Mouse (Mus musculus) liver, embryonic 14.5 days (tissue): ENCODE measurements around the gene Inpp4a. TPM values are rescaled to one million over a fixed set of nuclear protein-coding genes. Genes with fewer than 3 reads are reported as not detected.

Experiments
- ATAC-seq: fragments of 200-750 bp; cut with Nextera tagmentation; 2 replicates; pipeline ENCODE4 v1.8.0; 2017; ENCODE audit warnings: moderate number of reproducible peaks, mild to moderate bottlenecking, moderate library complexity; ENCODE audit not compliant: insufficient read depth
- DNase-seq, 3 experiments: peaks; one replicate each; pipeline ENCODE4 v3.0.0-alpha.2; 2012 to 2013; ENCODE audit warnings: low read depth in 3 of 3, low spot score in 3 of 3
- H3K27ac ChIP-seq: fragments of 300-500 bp; sonication (generic); 2 replicates; pipeline ENCODE4 v1.5.1; 2014; ENCODE audit warnings: moderate library complexity, mild to moderate bottlenecking, control low read depth, inconsistent platforms
- H3K27me3 ChIP-seq: fragments of 300-500 bp; sonication (generic); 2 replicates; pipeline ENCODE4 v1.6.1; 2014; ENCODE audit warnings: mild to moderate bottlenecking, low read length, moderate library complexity; ENCODE audit not compliant: control insufficient read depth, insufficient read depth
- H3K36me3 ChIP-seq: fragments of 300-500 bp; sonication (generic); replicated peaks from 2 replicates; pipeline ENCODE4 v1.6.1; 2014; ENCODE audit warnings: low read depth; ENCODE audit not compliant: control insufficient read depth, insufficient read depth
- H3K4me1 ChIP-seq, 2 experiments: fragments of 200-500 bp in 1 of 2; fragments of 300-500 bp in 1 of 2; sonication (generic) in 1 of 2; replicated peaks; 2 replicates each; pipeline ENCODE4 v1.6.1; 2012 to 2014; ENCODE audit warnings: antibody characterized with exemption in 1 of 2, inconsistent platforms in 1 of 2, low read length in 1 of 2; ENCODE audit not compliant: control insufficient read depth in 2 of 2, insufficient read depth in 2 of 2
- H3K4me2 ChIP-seq: fragments of 300-500 bp; sonication (generic); 2 replicates; pipeline ENCODE4 v1.6.1; 2014; ENCODE audit warnings: low read depth, mild to moderate bottlenecking, control low read depth, moderate library complexity
- H3K4me3 ChIP-seq, 2 experiments: fragments of 200-500 bp in 1 of 2; fragments of 300-500 bp in 1 of 2; sonication (generic) in 1 of 2; 2 replicates each; pipeline ENCODE4 v1.5.1; 2012 to 2014; ENCODE audit warnings: low read depth in 2 of 2, low read length in 2 of 2, mild to moderate bottlenecking in 2 of 2, control low read depth in 1 of 2, inconsistent platforms in 1 of 2, moderate library complexity in 1 of 2; ENCODE audit not compliant: insufficient read depth in 1 of 2
- H3K9ac ChIP-seq: fragments of 300-500 bp; sonication (generic); replicated peaks from 2 replicates; pipeline ENCODE4 v1.6.1; 2014; ENCODE audit warnings: mild to moderate bottlenecking, control low read depth, moderate library complexity
- H3K9me3 ChIP-seq: fragments of 300-500 bp; sonication (generic); 2 replicates; pipeline ENCODE4 v1.6.1; 2016; ENCODE audit warnings: low read length, mixed read lengths; ENCODE audit not compliant: control insufficient read depth
- CTCF ChIP-seq: IDR thresholded peaks from 2 replicates; pipeline ENCODE4 v1.5.1; 2016; ENCODE audit warnings: antibody characterized with exemption, low read depth, control low read depth
- EP300 ChIP-seq: IDR thresholded peaks from 2 replicates; pipeline ENCODE4 v1.6.1; 2016; ENCODE audit warnings: antibody characterized with exemption, low read depth
- WGBS: fragments of 180-500 bp; shearing (Covaris S2); extraction: QIAGEN DNeasy Blood & Tissue Kit; methylation state at CpG from one replicate; pipeline ENCODE4 v1.1.7; 2014; ENCODE audit not compliant: insufficient replicate concordance; 5-methylcytosine and 5-hydroxymethylcytosine counted together
- polyA plus RNA-seq, 2 experiments: library from polyadenylated mRNA; depleted of rRNA in 1 of 2; stranded (reverse) in 1 of 2; unstranded in 1 of 2; fragments of >200 nt; fragmentation: Nextera tagmentation in 1 of 2; extraction: Ambion mirVana in 1 of 2; gene quantifications; 2 replicates each; pipeline versions ENCODE4 v1.2.1 to v1.2.3; 2012 to 2014

Inpp4a gene
- polyA plus RNA-seq, 2 experiments = 1.7 to 2.2 TPM

DNA sequence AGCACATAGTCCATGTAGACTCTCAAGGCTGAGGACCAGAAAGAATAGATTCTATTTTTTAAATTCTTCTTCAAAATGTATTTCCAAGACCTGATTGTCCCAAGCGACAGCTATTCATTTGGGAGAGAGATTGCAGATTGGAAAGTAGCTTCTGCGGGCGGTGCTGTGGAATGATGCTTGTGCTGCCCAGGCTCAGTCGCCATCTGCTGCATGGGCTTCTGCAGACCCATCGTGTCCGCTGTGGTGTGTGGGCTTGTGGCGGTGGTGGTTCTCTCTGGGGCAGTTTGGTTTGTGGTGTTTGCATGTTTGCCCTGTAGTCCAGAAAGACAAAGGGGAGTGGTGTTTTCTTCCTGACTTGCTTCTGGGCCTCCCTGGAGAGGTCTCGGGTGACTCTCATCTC lies 76.5 kb downstream of the Inpp4a start:
- WGBS = 72% methylated on average over 8 of the region's 8 CpGs
- H3K27ac ChIP-seq = no peak overlapping the region
- no peak for TF ChIP-seq EP300
- no peak for TF ChIP-seq CTCF
- H3K4me2 ChIP-seq = no peak overlapping the region
- H3K4me3 ChIP-seq = no peak overlapping the region
- no peak overlapping the region for H3K9ac ChIP-seq
- H3K36me3 ChIP-seq = no peaks in the 10 kb centered on the region
- no peak for ATAC-seq
- H3K9me3 ChIP-seq = no peaks in the 10 kb centered on the region
- H3K27me3 ChIP-seq = no peaks in the 10 kb centered on the region
- DNase-seq = no peak
- no peaks in the 10 kb centered on the region for H3K4me1 ChIP-seq

DNA sequence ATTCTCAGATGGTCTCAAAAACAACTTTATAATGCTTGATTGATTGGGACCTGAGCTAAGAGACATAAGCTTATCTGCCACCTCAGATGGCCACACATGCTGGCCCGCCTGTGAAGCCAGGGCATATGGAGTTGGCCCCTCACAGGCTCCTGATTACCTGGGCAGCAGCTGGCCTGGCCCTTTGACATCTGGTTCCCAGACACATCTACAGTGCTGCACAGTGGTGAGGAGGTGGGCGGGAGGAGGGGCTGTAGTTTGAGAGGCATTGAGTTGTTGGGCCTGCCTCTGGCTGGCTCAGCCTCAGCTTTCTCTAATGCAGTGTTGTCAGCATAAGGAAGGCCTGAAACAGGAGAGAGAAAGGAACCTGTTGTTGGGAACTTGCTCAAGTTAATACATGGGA lies 77.1 kb downstream of the Inpp4a start:
- H3K27ac ChIP-seq = no peak overlapping the region
- WGBS = 41% methylated on average over 2 of the region's 2 CpGs

DNA sequence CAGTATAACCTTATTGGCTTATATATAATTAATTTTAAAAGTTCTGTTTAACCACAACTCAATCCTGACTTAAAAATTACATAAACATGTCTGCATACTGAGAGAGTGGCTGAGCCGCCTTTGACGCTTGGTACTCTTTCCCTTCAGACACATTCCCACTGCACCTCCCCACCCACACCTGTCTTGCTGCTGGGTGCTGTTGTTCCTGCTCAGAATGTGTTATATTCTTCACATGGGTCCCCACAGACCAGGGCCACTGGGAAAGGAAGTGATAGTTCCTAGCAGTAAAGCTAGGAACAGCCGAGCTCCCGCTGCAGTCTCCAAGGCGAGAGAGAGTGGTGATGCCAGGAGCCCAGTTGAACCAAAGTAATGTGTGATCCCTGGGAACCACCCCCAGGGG lies 78.4 kb downstream of the Inpp4a start:
- TF ChIP-seq CTCF (no peak), EP300 (no peak)
- H3K9me3 ChIP-seq = no peaks in the 10 kb centered on the region
- no peak overlapping the region for H3K4me3 ChIP-seq
- no peak overlapping the region for H3K4me2 ChIP-seq
- WGBS = 76% methylated on average over 5 of the region's 5 CpGs
- H3K27me3 ChIP-seq = no peaks in the 10 kb centered on the region
- no peak overlapping the region for H3K27ac ChIP-seq
- no peaks in the 10 kb centered on the region for H3K36me3 ChIP-seq
- H3K4me1 ChIP-seq = no peaks in the 10 kb centered on the region
- DNase-seq = no peak
- no peak for ATAC-seq
- no peak overlapping the region for H3K9ac ChIP-seq

More for the DNA sequence above, 77.1 kb downstream of the Inpp4a start:
- Histone ChIP-seq H3K9me3 (no peaks in the 10 kb centered on the region), H3K4me1 (no peaks in the 10 kb centered on the region), H3K4me3 (no peak overlapping the region), H3K27me3 (no peaks in the 10 kb centered on the region), H3K9ac (no peak overlapping the region), H3K4me2 (no peak overlapping the region), H3K36me3 (no peaks in the 10 kb centered on the region)
- TF ChIP-seq CTCF (no peak), EP300 (no peak)
- ATAC-seq = no peak
- DNase-seq = no peak

DNA sequence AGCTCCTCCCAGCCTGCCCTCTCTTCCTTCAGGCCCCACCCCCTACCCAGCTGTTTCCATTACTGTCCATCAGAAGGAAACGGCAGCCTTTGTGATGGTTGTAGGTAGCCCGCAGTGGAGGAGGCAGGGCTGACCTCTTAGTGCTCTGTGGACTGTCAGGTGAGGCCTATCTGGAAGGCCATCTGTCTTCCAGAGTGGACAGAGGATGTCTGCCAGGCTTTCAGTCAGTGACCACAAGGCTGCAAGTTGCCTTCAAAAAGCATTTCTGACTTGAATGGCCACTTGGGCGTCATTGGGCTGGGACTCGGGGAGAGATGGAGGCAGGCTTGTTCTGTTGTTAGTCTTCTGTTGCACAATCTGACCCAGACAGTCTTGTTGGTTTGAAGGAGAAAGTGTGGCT lies 79.9 kb downstream of the Inpp4a start:
- no peak overlapping the region for H3K9ac ChIP-seq
- ATAC-seq (no peak), DNase-seq (no peak)
- H3K27ac ChIP-seq = no peak overlapping the region
- no peaks in the 10 kb centered on the region for H3K36me3 ChIP-seq
- TF ChIP-seq EP300 (no peak), CTCF (no peak)
- WGBS = 60% methylated on average over 4 of the region's 4 CpGs
- no peak overlapping the region for H3K4me2 ChIP-seq
- no peaks in the 10 kb centered on the region for H3K4me1 ChIP-seq
- H3K9me3 ChIP-seq = no peaks in the 10 kb centered on the region
- no peak overlapping the region for H3K4me3 ChIP-seq
- H3K27me3 ChIP-seq = no peaks in the 10 kb centered on the region

DNA sequence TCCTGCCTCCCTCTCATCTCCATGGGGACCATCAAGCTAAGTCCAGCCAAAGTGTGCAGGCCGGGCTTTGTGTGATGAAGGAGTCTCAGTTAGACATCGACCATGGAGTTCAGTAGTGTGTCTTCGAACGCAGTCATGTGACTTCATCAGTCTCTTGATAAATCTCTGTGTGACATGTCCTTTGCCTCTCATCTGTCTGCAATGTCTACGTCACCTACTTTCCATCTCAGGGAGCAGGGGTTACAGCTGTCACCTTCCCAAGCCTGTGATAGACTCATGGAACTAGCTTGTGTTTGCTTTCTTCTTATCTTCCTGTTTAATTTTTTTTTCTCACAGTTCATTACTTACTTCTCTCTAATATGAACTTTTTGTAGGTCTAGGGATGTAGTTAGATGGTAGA lies 81.2 kb downstream of the Inpp4a start:
- H3K4me1 ChIP-seq = no peaks in the 10 kb centered on the region
- no peak overlapping the region for H3K27ac ChIP-seq
- TF ChIP-seq CTCF = no peak
- no peak for TF ChIP-seq EP300
- no peak overlapping the region for H3K9ac ChIP-seq
- WGBS = 68% methylated on average over 5 of the region's 5 CpGs
- ATAC-seq = no peak
- no peaks in the 10 kb centered on the region for H3K9me3 ChIP-seq
- no peak overlapping the region for H3K4me2 ChIP-seq
- no peak overlapping the region for H3K4me3 ChIP-seq
- no peak for DNase-seq
- H3K27me3 ChIP-seq = no peaks in the 10 kb centered on the region
- no peaks in the 10 kb centered on the region for H3K36me3 ChIP-seq

DNA sequence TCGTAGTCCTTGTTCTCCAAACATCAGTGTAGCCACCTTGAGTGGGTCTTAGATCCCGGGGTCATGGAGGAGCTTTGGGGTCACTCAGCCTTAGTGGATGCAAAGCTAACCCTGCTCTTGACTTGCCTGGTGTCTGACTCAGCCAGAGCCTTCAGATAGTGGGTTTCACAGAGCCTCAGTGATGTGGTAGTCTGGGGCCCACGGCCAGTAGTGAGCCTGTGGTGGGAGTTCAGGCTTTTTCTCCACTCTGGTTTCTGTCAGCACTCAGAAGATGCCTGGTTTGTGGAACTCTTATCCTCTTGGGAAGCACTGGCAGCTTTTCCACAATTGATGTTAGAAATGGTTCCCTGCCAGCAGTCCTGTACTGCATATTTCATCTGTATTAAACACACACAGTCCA lies 84.6 kb downstream of the Inpp4a start:
- no peaks in the 10 kb centered on the region for H3K27me3 ChIP-seq
- H3K9me3 ChIP-seq = no peaks in the 10 kb centered on the region
- 48% methylated on average over 3 of the region's 3 CpGs for WGBS
- no peaks in the 10 kb centered on the region for H3K4me1 ChIP-seq
- DNase-seq (no peak), ATAC-seq (no peak)
- H3K4me3 ChIP-seq = no peak overlapping the region
- no peak for TF ChIP-seq EP300
- no peak for TF ChIP-seq CTCF
- no peak overlapping the region for H3K4me2 ChIP-seq
- no peak overlapping the region for H3K27ac ChIP-seq
- H3K9ac ChIP-seq = no peak overlapping the region
- no peaks in the 10 kb centered on the region for H3K36me3 ChIP-seq
